In the genomic region with DNA sequence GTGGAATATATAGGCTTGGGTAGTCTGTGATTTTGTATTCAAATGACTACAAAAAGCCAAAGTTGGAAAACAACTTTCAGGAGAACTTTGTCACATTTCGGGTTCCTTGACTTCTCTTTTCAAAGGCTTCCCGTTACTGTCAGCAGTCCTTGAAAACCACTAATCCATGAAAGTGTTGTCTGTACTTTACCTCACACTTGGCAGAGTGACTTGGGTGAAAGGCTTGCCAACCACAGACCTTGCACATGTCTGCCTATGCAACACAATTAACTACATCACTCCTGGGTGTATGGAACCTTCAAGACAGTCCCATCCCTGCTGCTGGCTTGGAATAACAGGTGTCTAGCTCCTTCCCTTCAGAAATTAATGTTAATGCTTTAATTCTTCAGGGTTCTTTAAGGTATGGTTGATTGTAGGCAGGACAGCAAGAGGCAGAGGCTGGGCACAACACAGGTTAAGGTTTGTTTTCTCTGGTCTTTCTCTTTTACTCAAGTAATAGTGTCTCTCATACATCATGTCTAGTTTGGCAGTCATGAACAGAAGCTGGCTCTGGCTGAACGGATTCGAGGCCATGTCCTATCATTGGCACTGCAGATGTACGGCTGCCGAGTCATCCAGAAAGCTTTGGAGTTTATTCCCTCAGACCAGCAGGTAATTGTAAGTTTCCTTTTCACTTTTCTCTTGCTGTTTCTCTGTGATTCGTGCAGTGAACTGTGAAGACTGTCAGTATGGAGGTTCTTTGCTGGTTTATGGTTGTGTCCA, we compare ENCODE assay signal across 29 mouse cellular contexts. TPM values are rescaled to one million over a fixed set of nuclear protein-coding genes. Genes with fewer than 3 reads are reported as not detected.
DNase-seq lines count a peak whose midpoint lies in the region; ATAC-seq and TF ChIP-seq lines count a peak whose summit lies in the region.
"Had no signal": no experiment of that assay in that cellular context is flagged by ENCODE, and none has a peak within 500 bp of the region (broad histone marks: within the 10 kb centered on the region; RNA-seq: fewer than 3 reads in every experiment).

No protein-coding gene starts in this region.

- peaks cover 73% of the 10 kb centered on the region for H3K36me3 ChIP-seq in kidney, embryonic 16.5 days (ENCODE audit: insufficient read depth, low read length)

- H3K4me2 ChIP-seq in kidney, embryonic 16.5 days (replicated peaks; ENCODE audit: low read depth, low read length), result no peak overlapping the region
- H3K4me2 ChIP-seq: heart, embryonic 11.5 days; hindbrain, embryonic 13.5 days; limb, embryonic 15.5 days; liver, embryonic 15.5 days; lung, embryonic 14.5 days; midbrain, embryonic 15.5 days had no signal

- H3K4me3 ChIP-seq in kidney, embryonic 16.5 days (ENCODE audit: low read length), result no peak overlapping the region
- no peak overlapping the region for H3K4me3 ChIP-seq in layer of hippocampus, adult 2 months
- H3K4me3 ChIP-seq: hindbrain, embryonic 13.5 days; limb, embryonic 10.5 days; limb, embryonic 15.5 days; liver, embryonic 15.5 days; midbrain, embryonic 15.5 days had no signal

- H3K9ac ChIP-seq in kidney, embryonic 16.5 days (replicated peaks; ENCODE audit: low read length), result no peak overlapping the region
- H3K9ac ChIP-seq: hindbrain, embryonic 13.5 days; limb, embryonic 15.5 days; liver, embryonic 15.5 days; lung, embryonic 14.5 days; midbrain, embryonic 15.5 days had no signal

- no peak overlapping the region for H3K27ac ChIP-seq in kidney, embryonic 16.5 days (ENCODE audit: low read length)
- 0 out of 2 replicates have a peak overlapping the region, but pooled peaks have one; percentile 32 for H3K27ac ChIP-seq in layer of hippocampus, adult 2 months
- H3K27ac ChIP-seq: hindbrain, embryonic 13.5 days; limb, embryonic 10.5 days; limb, embryonic 15.5 days; liver, embryonic 15.5 days; midbrain, embryonic 15.5 days had no signal

- H3K4me1 ChIP-seq in kidney, embryonic 16.5 days (ENCODE audit: insufficient read depth, low read length), result no peaks in the 10 kb centered on the region
- H3K4me1 ChIP-seq: hindbrain, embryonic 13.5 days; limb, embryonic 10.5 days; limb, embryonic 15.5 days; liver, embryonic 15.5 days had no signal

- TF ChIP-seq CTCF in layer of hippocampus, adult 2 months (conservative IDR thresholded peaks at IDR 0.05), result no peak

- H3K9me3 ChIP-seq in kidney, embryonic 16.5 days (ENCODE audit: low read length), result no peaks in the 10 kb centered on the region
- H3K9me3 ChIP-seq: G1E; hindbrain, embryonic 13.5 days; limb, embryonic 10.5 days; limb, embryonic 15.5 days; liver, embryonic 15.5 days; midbrain, embryonic 15.5 days had no signal

- DNase-seq in adrenal gland, adult (ENCODE audit: inconsistent age in 2 of 2, low spot score in 1 of 2), result peak; percentile 55 to 83
- no peak for DNase-seq in adrenal gland, postnatal 25 days
- DNase-seq in kidney, adult 11 months, result peak; percentile 33
- no peak for DNase-seq in layer of hippocampus, adult 2 months (ENCODE audit: low spot score in 2 of 2)
- no peak for DNase-seq in layer of hippocampus, adult 18-20 months (ENCODE audit: low spot score in 2 of 2)
- DNase-seq in right cerebral cortex, postnatal 10 days (ENCODE audit: low spot score in 2 of 2), result no peak
- DNase-seq: cerebellum, adult 11 months; cerebellum, adult 9-10 months; cerebellum, postnatal 36 days; gastrocnemius, postnatal 36 days; heart, adult 18-20 months; heart, postnatal 4 days; kidney, postnatal 25 days; layer of hippocampus, adult 9-11 months; lung, embryonic 14.5 days; lung, postnatal 14 days; spleen, adult 18-20 months; thymus, postnatal 14 days had no signal

- ATAC-seq in kidney, embryonic 16.5 days (ENCODE audit: low FRiP score, low TSS enrichment), result no peak
- ATAC-seq: forebrain, embryonic 14.5 days; intestine, embryonic 16.5 days; midbrain, embryonic 15.5 days had no signal

- 81% methylated on average over 7 of the region's 7 CpGs for WGBS in kidney, embryonic 16.5 days

- no peaks in the 10 kb centered on the region for H3K27me3 ChIP-seq in kidney, embryonic 16.5 days (ENCODE audit: insufficient read depth, low read length)
- H3K27me3 ChIP-seq: CH12.LX; hindbrain, embryonic 13.5 days; limb, embryonic 15.5 days; liver, embryonic 15.5 days; midbrain, embryonic 15.5 days had no signal

RNA-seq across cellular contexts. Expression of gene Sdc3, which starts 26.8 kb away (rescaled TPM):
- 425 and 496 TPM in 2 replicates for total RNA-seq in adrenal gland, postnatal 25 days (2021)
- 22.6 and 23.1 TPM in 2 replicates for polyA plus RNA-seq in kidney, embryonic 16.5 days (2015; fragmentation: Nextera tagmentation; extraction: Ambion mirVana)
- 100 to 1,000 TPM; 130 to 140 TPM for total RNA-seq in layer of hippocampus, adult 2 months (2021)
- total RNA-seq in layer of hippocampus, adult 18-20 months (2021), result 100 to 1,000 TPM; 145 to 146 TPM

Comparison
In these comparisons a context has a peak if more than half of its experiments do, and no peak if none do; other contexts are left out.
1. DNase-seq: peak in adrenal gland, adult (2 of 2) and kidney, adult 11 months (single experiment); none in adrenal gland, postnatal 25 days (single experiment), layer of hippocampus, adult 2 months (0 of 2), layer of hippocampus, adult 18-20 months (0 of 2) and right cerebral cortex, postnatal 10 days (0 of 2).